Mouse (Mus musculus): ENCODE results near the gene Nuak1. TPM values are rescaled to one million over a fixed set of nuclear protein-coding genes. Genes with fewer than 3 reads are reported as not detected.
A peak's percentile ranks its signal among the peaks of the same experiment; 100 is the strongest.

Gene Nuak1
- polyA plus RNA-seq, 2 experiments, result 3.3 to 19.6 TPM

GRCm38 (mm10) chr10:84447411-84447821, 7.0 kb upstream of the Nuak1 start:
- Histone ChIP-seq H3K27me3 (ENCODE audit: control insufficient read depth, insufficient read depth, low read length) (no peaks in the 10 kb centered on the region), H3K4me2 (replicated peaks; ENCODE audit: low read depth, low read length, severe bottlenecking) (no peak overlapping the region), H3K4me1 (ENCODE audit: control insufficient read depth, insufficient read depth, low read length) (peaks cover 3% of the 10 kb centered on the region), H3K9me3 (ENCODE audit: control insufficient read depth, low read length) (no peaks in the 10 kb centered on the region), H3K27ac (replicated peaks; ENCODE audit: low read depth, low read length) (no peak overlapping the region), H3K9ac (ENCODE audit: low read depth, low read length, severe bottlenecking) (no peak overlapping the region), H3K4me3 (replicated peaks; ENCODE audit: low read length) (no peak overlapping the region), H3K36me3 (ENCODE audit: control insufficient read depth, insufficient read depth, low read length) (no peaks in the 10 kb centered on the region)
- no peak for TF ChIP-seq POLR2A (IDR thresholded peaks at IDR 0.05; ENCODE audit: borderline replicate concordance, extremely low read depth, insufficient read depth, insufficient read length)
- DNase-seq (ENCODE audit: low spot score), result no peak
- WGBS, result 49% methylated on average over 8 of the region's 8 CpGs
- peak; percentile 50 for ATAC-seq (ENCODE audit: low FRiP score, low read depth)

GRCm38 (mm10) chr10:84446661-84447060, 6.3 kb upstream of the Nuak1 start:
- H3K4me2 ChIP-seq (replicated peaks; ENCODE audit: low read depth, low read length, severe bottlenecking), result no peak overlapping the region
- WGBS, result 89% methylated on average over 6 of the region's 6 CpGs
- no peak overlapping the region for H3K9ac ChIP-seq (ENCODE audit: low read depth, low read length, severe bottlenecking)
- TF ChIP-seq POLR2A (IDR thresholded peaks at IDR 0.05; ENCODE audit: borderline replicate concordance, extremely low read depth, insufficient read depth, insufficient read length), result no peak
- no peaks in the 10 kb centered on the region for H3K9me3 ChIP-seq (ENCODE audit: control insufficient read depth, low read length)
- H3K27me3 ChIP-seq (ENCODE audit: control insufficient read depth, insufficient read depth, low read length), result no peaks in the 10 kb centered on the region
- no peak for DNase-seq (ENCODE audit: low spot score)
- no peak overlapping the region for H3K27ac ChIP-seq (replicated peaks; ENCODE audit: low read depth, low read length)
- H3K36me3 ChIP-seq (ENCODE audit: control insufficient read depth, insufficient read depth, low read length), result no peaks in the 10 kb centered on the region
- no peak overlapping the region for H3K4me3 ChIP-seq (replicated peaks; ENCODE audit: low read length)
- ATAC-seq (ENCODE audit: low FRiP score, low read depth), result no peak
- H3K4me1 ChIP-seq (ENCODE audit: control insufficient read depth, insufficient read depth, low read length), result peaks cover 11% of the 10 kb centered on the region

- WGBS, result 81% methylated on average over 9 of the region's 9 CpGs
- Histone ChIP-seq H3K4me3 (replicated peaks; ENCODE audit: low read length) (no peak overlapping the region), H3K9me3 (ENCODE audit: control insufficient read depth, low read length) (no peaks in the 10 kb centered on the region), H3K27ac (replicated peaks; ENCODE audit: low read depth, low read length) (no peak overlapping the region), H3K9ac (ENCODE audit: low read depth, low read length, severe bottlenecking) (no peak overlapping the region), H3K36me3 (ENCODE audit: control insufficient read depth, insufficient read depth, low read length) (no peaks in the 10 kb centered on the region), H3K4me2 (replicated peaks; ENCODE audit: low read depth, low read length, severe bottlenecking) (no peak overlapping the region), H3K27me3 (ENCODE audit: control insufficient read depth, insufficient read depth, low read length) (no peaks in the 10 kb centered on the region), H3K4me1 (ENCODE audit: control insufficient read depth, insufficient read depth, low read length) (peaks cover 16% of the 10 kb centered on the region)
- ATAC-seq (ENCODE audit: low FRiP score, low read depth), result no peak
- DNase-seq (ENCODE audit: low spot score), result no peak
- no peak for TF ChIP-seq POLR2A (IDR thresholded peaks at IDR 0.05; ENCODE audit: borderline replicate concordance, extremely low read depth, insufficient read depth, insufficient read length)
Observed at GRCm38 (mm10) chr10:84444396-84444795, 4.0 kb upstream of the Nuak1 start.

GRCm38 (mm10) chr10:84441846-84442245, 1.4 kb upstream of the Nuak1 start:
- Histone ChIP-seq H3K4me1 (ENCODE audit: control insufficient read depth, insufficient read depth, low read length) (peaks cover 40% of the 10 kb centered on the region), H3K4me2 (replicated peaks; ENCODE audit: low read depth, low read length, severe bottlenecking) (peak overlapping the region; percentile 98), H3K27ac (replicated peaks; ENCODE audit: low read depth, low read length) (peak overlapping the region; percentile 98), H3K4me3 (replicated peaks; ENCODE audit: low read length) (peak overlapping the region; percentile 93), H3K9me3 (ENCODE audit: control insufficient read depth, low read length) (no peaks in the 10 kb centered on the region), H3K9ac (ENCODE audit: low read depth, low read length, severe bottlenecking) (peak overlapping the region; percentile 100), H3K36me3 (ENCODE audit: control insufficient read depth, insufficient read depth, low read length) (no peaks in the 10 kb centered on the region; the same call in 1 of the 2 replicates), H3K27me3 (ENCODE audit: control insufficient read depth, insufficient read depth, low read length) (no peaks in the 10 kb centered on the region)
- no peak for DNase-seq (ENCODE audit: low spot score)
- no peak for TF ChIP-seq POLR2A (IDR thresholded peaks at IDR 0.05; ENCODE audit: borderline replicate concordance, extremely low read depth, insufficient read depth, insufficient read length)
- 11% methylated on average over 11 of the region's 11 CpGs for WGBS
- no peak for ATAC-seq (ENCODE audit: low FRiP score, low read depth)

GRCm38 (mm10) chr10:84441434-84441785, 1.0 kb upstream of the Nuak1 start:
- Histone ChIP-seq H3K9me3 (ENCODE audit: control insufficient read depth, low read length) (no peaks in the 10 kb centered on the region), H3K4me2 (replicated peaks; ENCODE audit: low read depth, low read length, severe bottlenecking) (peak overlapping the region; percentile 98), H3K4me1 (ENCODE audit: control insufficient read depth, insufficient read depth, low read length) (peaks cover 42% of the 10 kb centered on the region), H3K9ac (ENCODE audit: low read depth, low read length, severe bottlenecking) (peak overlapping the region; percentile 100), H3K4me3 (replicated peaks; ENCODE audit: low read length) (peak overlapping the region; percentile 93), H3K27ac (replicated peaks; ENCODE audit: low read depth, low read length) (peak overlapping the region; percentile 98), H3K27me3 (ENCODE audit: control insufficient read depth, insufficient read depth, low read length) (no peaks in the 10 kb centered on the region), H3K36me3 (ENCODE audit: control insufficient read depth, insufficient read depth, low read length) (no peaks in the 10 kb centered on the region; the same call in 1 of the 2 replicates)
- ATAC-seq (ENCODE audit: low FRiP score, low read depth), result no peak
- DNase-seq (ENCODE audit: low spot score), result no peak
- 2% methylated on average over 7 of the region's 7 CpGs for WGBS
- TF ChIP-seq POLR2A (IDR thresholded peaks at IDR 0.05; ENCODE audit: borderline replicate concordance, extremely low read depth, insufficient read depth, insufficient read length), result no peak

- Histone ChIP-seq H3K4me3 (replicated peaks; ENCODE audit: low read length) (peak overlapping the region; percentile 93), H3K9me3 (ENCODE audit: control insufficient read depth, low read length) (no peaks in the 10 kb centered on the region), H3K27ac (replicated peaks; ENCODE audit: low read depth, low read length) (peak overlapping the region; percentile 98), H3K27me3 (ENCODE audit: control insufficient read depth, insufficient read depth, low read length) (no peaks in the 10 kb centered on the region), H3K36me3 (ENCODE audit: control insufficient read depth, insufficient read depth, low read length) (no peaks in the 10 kb centered on the region; the same call in 1 of the 2 replicates), H3K4me2 (replicated peaks; ENCODE audit: low read depth, low read length, severe bottlenecking) (peak overlapping the region; percentile 98), H3K4me1 (ENCODE audit: control insufficient read depth, insufficient read depth, low read length) (peaks cover 49% of the 10 kb centered on the region), H3K9ac (ENCODE audit: low read depth, low read length, severe bottlenecking) (peak overlapping the region; percentile 100)
- under 1% methylated on average over 29 of the region's 32 CpGs for WGBS
- no peak for DNase-seq (ENCODE audit: low spot score)
- peak; percentile 7; the same call in 1 of the 2 replicates for ATAC-seq (ENCODE audit: low FRiP score, low read depth)
- no peak for TF ChIP-seq POLR2A (IDR thresholded peaks at IDR 0.05; ENCODE audit: borderline replicate concordance, extremely low read depth, insufficient read depth, insufficient read length)
Observed at GRCm38 (mm10) chr10:84440181-84440540, 236 bp downstream of the Nuak1 start.

Data from limb, embryonic 14.5 days (tissue).